Mouse (Mus musculus) hindbrain, embryonic 14.5 days (tissue): Measurements from ENCODE around the gene Rtn4rl2. TPM values are rescaled to one million over a fixed set of nuclear protein-coding genes. Genes with fewer than 3 reads are reported as not detected.
A peak's percentile ranks its signal among the peaks of the same experiment; 100 is the strongest.

Experiments
- ATAC-seq: fragments of 200-750 bp; cut with Nextera tagmentation; 2 replicates; pipeline ENCODE4 v1.8.0; 2017; ENCODE audit warnings: moderate number of reproducible peaks, mild to moderate bottlenecking, moderate TSS enrichment, moderate library complexity; ENCODE audit not compliant: low FRiP score
- DNase-seq: peaks from one replicate; pipeline ENCODE4 v3.0.0-alpha.2; 2015; ENCODE audit warnings: low spot score
- H3K27ac ChIP-seq: fragments of 300-500 bp; sonication (generic); 2 replicates; pipeline ENCODE4 v1.5.1; 2014; ENCODE audit warnings: mild to moderate bottlenecking, moderate library complexity
- H3K27me3 ChIP-seq: fragments of 300-500 bp; sonication (generic); 2 replicates; pipeline ENCODE4 v1.6.1; 2014; ENCODE audit warnings: mild to moderate bottlenecking, low read length, mixed read lengths; ENCODE audit not compliant: control insufficient read depth, insufficient read depth
- H3K36me3 ChIP-seq: fragments of 300-500 bp; sonication (generic); replicated peaks from 2 replicates; pipeline ENCODE4 v1.6.1; 2014; ENCODE audit not compliant: control insufficient read depth, insufficient read depth
- H3K4me1 ChIP-seq: fragments of 300-500 bp; sonication (generic); replicated peaks from 2 replicates; pipeline ENCODE4 v1.6.1; 2014; ENCODE audit warnings: antibody characterized with exemption, low read length, mixed read lengths; ENCODE audit not compliant: control insufficient read depth, insufficient read depth
- H3K4me2 ChIP-seq: fragments of 300-500 bp; sonication (generic); replicated peaks from 2 replicates; pipeline ENCODE4 v1.6.1; 2014; ENCODE audit warnings: mild to moderate bottlenecking, moderate library complexity
- H3K4me3 ChIP-seq: fragments of 300-500 bp; sonication (generic); replicated peaks from 2 replicates; pipeline ENCODE4 v1.5.1; 2014; ENCODE audit warnings: mild to moderate bottlenecking, low read length
- H3K9ac ChIP-seq: fragments of 300-500 bp; sonication (generic); 2 replicates; pipeline ENCODE4 v1.6.1; 2014
- H3K9me3 ChIP-seq: fragments of 300-500 bp; sonication (generic); 2 replicates; pipeline ENCODE4 v1.6.1; 2016; ENCODE audit warnings: low read length; ENCODE audit not compliant: control insufficient read depth
- WGBS: fragments of 180-500 bp; shearing (Covaris S2); extraction: QIAGEN DNeasy Blood & Tissue Kit; methylation state at CpG from one replicate; pipeline ENCODE4 v1.1.7; 2014; 5-methylcytosine and 5-hydroxymethylcytosine counted together
- polyA plus RNA-seq: library from polyadenylated mRNA; unstranded; fragments of >200 nt; fragmentation: Nextera tagmentation; extraction: Ambion mirVana; gene quantifications from 2 replicates; pipeline ENCODE4 v1.2.1, GENCODE M21; 2014

Gene Rtn4rl2
- polyA plus RNA-seq, 1 experiment from 2014 or later, result 3.8 TPM

DNA sequence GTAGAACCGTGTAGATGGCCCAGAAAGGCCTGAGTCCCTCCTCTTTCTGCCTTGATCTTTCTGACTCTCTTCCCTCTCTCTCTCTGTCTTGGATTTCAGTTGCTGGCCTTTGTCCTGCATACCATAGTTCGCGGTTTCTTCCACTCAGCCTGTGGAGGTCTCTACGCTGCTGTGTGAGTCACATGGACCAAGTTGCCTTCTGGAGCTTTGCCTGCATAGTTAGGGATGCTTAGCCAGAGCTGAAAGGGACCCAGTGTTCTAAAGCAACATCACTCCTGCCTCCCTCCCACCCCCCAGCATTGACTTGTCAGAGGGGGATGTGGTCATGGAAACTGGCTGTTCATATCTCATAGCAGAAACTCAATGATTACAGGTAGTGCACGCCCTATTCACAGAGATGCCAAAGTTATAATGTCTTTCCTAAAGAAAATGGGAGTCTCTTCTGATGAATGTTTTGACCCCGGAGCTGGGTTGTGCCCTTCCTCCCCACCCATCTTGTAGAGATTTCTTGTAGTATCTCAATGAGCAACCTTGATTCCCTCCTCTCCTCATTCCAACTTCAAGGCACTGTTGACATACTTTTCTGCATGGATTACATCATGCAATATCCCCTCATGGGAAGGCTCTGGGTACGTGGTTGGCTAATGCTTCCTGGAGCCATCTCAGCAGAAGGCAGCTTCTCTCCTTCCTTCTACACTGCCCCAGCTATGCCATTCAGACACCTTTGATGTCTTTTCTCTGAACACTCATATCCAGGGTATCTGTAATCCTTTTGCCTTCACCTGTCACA lies 26.3 kb downstream of the Rtn4rl2 start:
- 81% methylated on average over 7 of the region's 7 CpGs for WGBS
- H3K27ac ChIP-seq, result no peak overlapping the region
- no peaks in the 10 kb centered on the region for H3K36me3 ChIP-seq
- no peaks in the 10 kb centered on the region for H3K4me1 ChIP-seq
- no peak overlapping the region for H3K4me2 ChIP-seq
- DNase-seq (no peak), ATAC-seq (no peak)
- no peaks in the 10 kb centered on the region for H3K9me3 ChIP-seq
- no peaks in the 10 kb centered on the region for H3K27me3 ChIP-seq
- no peak overlapping the region for H3K9ac ChIP-seq
- no peak overlapping the region for H3K4me3 ChIP-seq

DNA sequence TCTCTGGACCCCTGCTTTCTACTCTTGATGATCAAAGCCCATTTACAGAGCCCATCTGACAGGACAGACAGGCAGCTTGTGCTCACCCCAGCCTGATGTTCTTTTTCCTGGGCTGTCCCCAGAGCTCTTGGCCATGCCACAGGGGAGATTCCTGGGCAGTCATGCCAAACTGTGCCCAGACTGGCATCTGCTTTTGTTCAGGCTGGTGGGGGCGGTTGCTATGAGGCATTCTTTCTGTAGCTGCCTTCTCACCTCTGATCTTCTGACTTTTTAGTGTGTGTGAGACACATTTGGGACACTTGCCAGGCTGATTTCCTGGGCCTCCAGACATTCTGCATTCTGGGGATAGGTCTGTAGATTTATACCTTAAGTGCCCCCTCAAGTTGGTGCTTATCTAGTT lies 28.0 kb downstream of the Rtn4rl2 start:
- no peaks in the 10 kb centered on the region for H3K36me3 ChIP-seq
- no peak for ATAC-seq

DNA sequence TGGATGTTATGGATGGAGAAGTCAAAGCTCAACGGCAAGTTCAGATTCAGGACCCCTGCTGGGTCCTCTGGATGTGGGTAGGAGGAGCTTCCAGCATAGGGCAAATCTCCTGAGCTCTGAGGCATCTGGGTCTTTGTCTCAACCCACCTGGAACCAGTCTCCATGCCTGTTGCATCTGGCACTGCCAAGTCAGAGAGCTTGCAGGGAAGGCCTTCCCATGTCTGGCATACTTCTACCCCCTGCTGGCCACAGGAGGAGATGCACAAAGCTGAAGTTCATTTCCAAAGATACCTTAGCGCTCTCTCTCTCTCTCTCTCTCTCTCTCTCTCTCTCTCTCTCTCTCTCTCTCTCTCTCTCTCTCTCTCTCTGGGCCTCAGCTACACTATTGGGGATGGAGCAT lies 30.8 kb downstream of the Rtn4rl2 start:
- Histone ChIP-seq H3K9ac (no peak overlapping the region), H3K27me3 (no peaks in the 10 kb centered on the region), H3K27ac (no peak overlapping the region), H3K9me3 (no peaks in the 10 kb centered on the region), H3K4me2 (no peak overlapping the region), H3K36me3 (no peaks in the 10 kb centered on the region), H3K4me3 (no peak overlapping the region), H3K4me1 (0 out of 2 replicates have a peak, but pooled peaks cover 5% of the 10 kb centered on the region)
- ATAC-seq (peak; percentile 41; the same call in 1 of the 2 replicates), DNase-seq (peak; percentile 59)
- WGBS, result 52% methylated on average over 2 of the region's 2 CpGs

More for the DNA sequence above, 28.0 kb downstream of the Rtn4rl2 start:
- Histone ChIP-seq H3K27ac (no peak overlapping the region), H3K4me1 (no peaks in the 10 kb centered on the region), H3K9ac (no peak overlapping the region), H3K4me3 (no peak overlapping the region), H3K9me3 (no peaks in the 10 kb centered on the region), H3K27me3 (no peaks in the 10 kb centered on the region), H3K4me2 (no peak overlapping the region)
- WGBS, result 91% methylated on average over 1 of the region's 1 CpGs
- DNase-seq, result no peak

DNA sequence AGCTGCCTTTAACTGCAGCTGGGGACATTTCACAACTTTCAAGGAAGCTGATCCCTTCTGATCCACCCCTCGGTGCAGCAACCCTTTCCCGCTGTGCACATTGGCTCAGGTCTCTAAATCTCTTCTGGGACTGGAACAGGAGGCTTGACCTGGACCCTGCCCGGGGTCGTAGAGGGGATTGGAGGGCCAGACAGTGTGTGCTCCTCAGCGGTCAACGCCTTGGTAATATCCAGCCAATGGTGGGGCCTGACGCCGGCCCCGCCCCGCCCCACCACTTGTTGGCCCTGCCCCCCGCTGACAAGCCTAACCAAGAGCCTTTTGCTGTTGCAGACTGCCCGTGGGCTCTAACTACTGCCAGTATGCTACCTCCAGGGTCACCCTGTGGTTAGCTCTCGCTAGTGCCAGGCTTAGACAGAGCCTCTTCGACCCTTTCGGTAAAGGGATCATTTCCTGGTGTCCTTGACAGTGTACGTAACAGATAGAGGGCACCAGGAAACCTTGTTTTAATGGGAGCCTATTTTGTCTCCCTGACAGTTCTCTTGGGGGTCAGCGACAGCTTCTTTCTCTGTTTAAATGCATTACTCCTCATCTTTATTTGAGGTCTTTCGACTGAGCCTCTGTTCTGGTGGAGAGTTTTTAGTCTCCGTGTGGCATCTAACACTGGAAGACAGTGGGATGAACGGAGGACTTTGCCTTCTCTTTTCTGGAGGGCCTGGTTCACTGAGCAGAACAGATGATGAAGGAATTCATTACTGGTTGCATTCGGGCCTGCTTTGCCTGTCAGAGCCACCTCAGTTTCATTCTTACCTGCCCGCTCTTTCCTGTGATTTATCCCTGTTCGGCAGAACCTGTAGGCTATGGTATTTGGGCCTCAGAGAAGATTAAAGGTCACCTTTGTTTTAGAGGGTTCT lies 35.1 kb downstream of the Rtn4rl2 start:
- 39% methylated on average over 23 of the region's 23 CpGs for WGBS
- Histone ChIP-seq H3K9ac (no peak overlapping the region), H3K4me2 (peak overlapping the region; percentile 22; the same call in 1 of the 2 replicates), H3K9me3 (no peaks in the 10 kb centered on the region), H3K27ac (no peak overlapping the region), H3K4me3 (no peak overlapping the region), H3K4me1 (0 out of 2 replicates have a peak, but pooled peaks cover 5% of the 10 kb centered on the region), H3K36me3 (no peaks in the 10 kb centered on the region), H3K27me3 (no peaks in the 10 kb centered on the region)
- no peak for DNase-seq
- peak; percentile 44; the same call in 1 of the 2 replicates for ATAC-seq

- Histone ChIP-seq H3K27ac (no peak overlapping the region), H3K9me3 (no peaks in the 10 kb centered on the region), H3K4me1 (0 out of 2 replicates have a peak, but pooled peaks cover 5% of the 10 kb centered on the region), H3K9ac (no peak overlapping the region), H3K4me3 (no peak overlapping the region), H3K27me3 (no peaks in the 10 kb centered on the region), H3K4me2 (no peak overlapping the region; the same call in 1 of the 2 replicates), H3K36me3 (no peaks in the 10 kb centered on the region)
- WGBS, result 70% methylated on average over 7 of the region's 7 CpGs
- DNase-seq, result no peak
- ATAC-seq, result no peak
Observed at GRCm38 (mm10) chr2:84850407-84851129, 35.9 kb downstream of the Rtn4rl2 start.

DNA sequence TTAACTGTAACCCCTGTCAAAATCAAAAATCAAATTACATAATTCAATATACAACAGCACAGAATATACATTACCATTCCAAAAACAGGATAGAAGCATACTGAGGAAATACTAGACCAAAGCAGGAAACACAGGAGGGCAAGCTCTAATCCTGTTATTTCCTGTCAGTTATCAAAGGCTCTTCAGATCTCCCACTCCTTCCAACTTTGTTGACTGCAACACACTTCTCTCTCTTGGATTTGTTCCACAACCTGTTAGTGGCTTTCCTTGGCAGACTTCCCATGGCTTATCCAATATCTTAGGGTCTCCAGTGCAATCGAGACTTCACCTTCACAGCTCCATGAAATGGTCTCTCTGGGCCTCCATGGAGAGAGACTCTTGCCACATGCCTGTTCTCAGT lies 41.3 kb downstream of the Rtn4rl2 start:
- peaks cover 16% of the 10 kb centered on the region for H3K27me3 ChIP-seq
- no peaks in the 10 kb centered on the region for H3K36me3 ChIP-seq
- no peak overlapping the region for H3K9ac ChIP-seq
- H3K4me1 ChIP-seq, result no peaks in the 10 kb centered on the region; the same call in 1 of the 2 replicates
- no peaks in the 10 kb centered on the region for H3K9me3 ChIP-seq
- no peak for ATAC-seq
- no peak overlapping the region for H3K4me2 ChIP-seq
- H3K4me3 ChIP-seq, result no peak overlapping the region
- H3K27ac ChIP-seq, result no peak overlapping the region
- 71% methylated on average over 1 of the region's 1 CpGs for WGBS
- no peak for DNase-seq

- 81% methylated on average over 6 of the region's 6 CpGs for WGBS
- Histone ChIP-seq H3K4me2 (no peak overlapping the region), H3K4me1 (peaks cover 8% of the 10 kb centered on the region; the same call in 1 of the 2 replicates), H3K9ac (no peak overlapping the region), H3K9me3 (no peaks in the 10 kb centered on the region), H3K27me3 (peaks cover 30% of the 10 kb centered on the region), H3K4me3 (no peak overlapping the region), H3K27ac (no peak overlapping the region), H3K36me3 (no peaks in the 10 kb centered on the region)
- no peak for DNase-seq
- no peak for ATAC-seq
Observed at GRCm38 (mm10) chr2:84843654-84844053, 42.9 kb downstream of the Rtn4rl2 start.

GRCm38 (mm10) chr2:84841905-84842304 lies 44.6 kb downstream of the Rtn4rl2 start:
- Histone ChIP-seq H3K36me3 (no peaks in the 10 kb centered on the region), H3K27me3 (peaks cover 46% of the 10 kb centered on the region), H3K4me1 (peaks cover 8% of the 10 kb centered on the region; the same call in 1 of the 2 replicates), H3K4me2 (no peak overlapping the region), H3K27ac (no peak overlapping the region), H3K4me3 (no peak overlapping the region), H3K9me3 (no peaks in the 10 kb centered on the region), H3K9ac (no peak overlapping the region)
- no peak for ATAC-seq
- DNase-seq, result no peak
